Mouse (Mus musculus): ENCODE measurements around the gene Frk. TPM values are rescaled to one million over a fixed set of nuclear protein-coding genes. Genes with fewer than 3 reads are reported as not detected.
"Not testable (repeated sequence)": the region's sequence is repeated elsewhere in the genome, so short reads cannot be mapped to it uniquely, and the experiment has no call there.

Frk gene
- 0.13 and 0.46 TPM in 2 replicates for polyA plus RNA-seq (2014; fragmentation: Nextera tagmentation; extraction: Ambion mirVana)

- Histone ChIP-seq H3K27ac (replicated peaks; ENCODE audit: low read depth, low read length) (no peak within 1 kb of the TSS), H3K4me2 (ENCODE audit: low read length) (no peak within 1 kb of the TSS), H3K4me1 (ENCODE audit: control insufficient read depth, insufficient read depth, low read length) (no peaks in the 10 kb centered on the region), H3K9ac (replicated peaks; ENCODE audit: low read length) (no peak within 1 kb of the TSS), H3K4me3 (replicated peaks; ENCODE audit: low read depth, low read length) (no peak within 1 kb of the TSS), H3K9me3 (ENCODE audit: control insufficient read depth, low read length) (no peaks in the 10 kb centered on the region), H3K27me3 (ENCODE audit: control insufficient read depth, insufficient read depth, low read length) (no peaks in the 10 kb centered on the region), H3K36me3 (ENCODE audit: control insufficient read depth, insufficient read depth, low read length) (no peaks in the 10 kb centered on the region)
- ATAC-seq (ENCODE audit: low FRiP score, low TSS enrichment) (no peak), DNase-seq (no peak)
- 42% methylated on average over 11 of the region's 11 CpGs for WGBS
Observed at GRCm38 (mm10) chr10:34483297-34484013, at the start of gene Frk. Gene Frk (plus strand): TSS chr10:34483399.

- not testable (repeated sequence) for DNase-seq; H3K9ac ChIP-seq (replicated peaks; ENCODE audit: low read length); H3K4me1 ChIP-seq (ENCODE audit: control insufficient read depth, insufficient read depth, low read length); ATAC-seq (ENCODE audit: low FRiP score, low TSS enrichment); H3K27ac ChIP-seq (replicated peaks; ENCODE audit: low read depth, low read length); H3K4me2 ChIP-seq (ENCODE audit: low read length); H3K27me3 ChIP-seq (ENCODE audit: control insufficient read depth, insufficient read depth, low read length); H3K9me3 ChIP-seq (ENCODE audit: control insufficient read depth, low read length); H3K36me3 ChIP-seq (ENCODE audit: control insufficient read depth, insufficient read depth, low read length); H3K4me3 ChIP-seq (replicated peaks; ENCODE audit: low read depth, low read length)
- 97% methylated on average over 6 of the region's 14 CpGs for WGBS
Observed at GRCm38 (mm10) chr10:34434191-34434590, 49.0 kb upstream of the Frk start.

- ATAC-seq (ENCODE audit: low FRiP score, low TSS enrichment) = no peak
- 88% methylated on average over 1 of the region's 1 CpGs for WGBS
- H3K4me3 ChIP-seq (replicated peaks; ENCODE audit: low read depth, low read length) = no peak overlapping the region
- no peak overlapping the region for H3K9ac ChIP-seq (replicated peaks; ENCODE audit: low read length)
- no peak overlapping the region for H3K27ac ChIP-seq (replicated peaks; ENCODE audit: low read depth, low read length)
- no peaks in the 10 kb centered on the region for H3K9me3 ChIP-seq (ENCODE audit: control insufficient read depth, low read length)
- H3K27me3 ChIP-seq (ENCODE audit: control insufficient read depth, insufficient read depth, low read length) = no peaks in the 10 kb centered on the region
- H3K36me3 ChIP-seq (ENCODE audit: control insufficient read depth, insufficient read depth, low read length) = no peaks in the 10 kb centered on the region
- no peaks in the 10 kb centered on the region for H3K4me1 ChIP-seq (ENCODE audit: control insufficient read depth, insufficient read depth, low read length)
- DNase-seq = no peak
- no peak overlapping the region for H3K4me2 ChIP-seq (ENCODE audit: low read length)
Observed at GRCm38 (mm10) chr10:34449469-34449868, 33.7 kb upstream of the Frk start.

- no peak overlapping the region for H3K9ac ChIP-seq (replicated peaks; ENCODE audit: low read length)
- no peak overlapping the region for H3K27ac ChIP-seq (replicated peaks; ENCODE audit: low read depth, low read length)
- H3K27me3 ChIP-seq (ENCODE audit: control insufficient read depth, insufficient read depth, low read length) = no peaks in the 10 kb centered on the region
- 59% methylated on average over 4 of the region's 4 CpGs for WGBS
- H3K36me3 ChIP-seq (ENCODE audit: control insufficient read depth, insufficient read depth, low read length) = no peaks in the 10 kb centered on the region
- H3K9me3 ChIP-seq (ENCODE audit: control insufficient read depth, low read length) = no peaks in the 10 kb centered on the region
- H3K4me2 ChIP-seq (ENCODE audit: low read length) = no peak overlapping the region
- DNase-seq (peak; percentile 24), ATAC-seq (ENCODE audit: low FRiP score, low TSS enrichment) (no peak)
- H3K4me3 ChIP-seq (replicated peaks; ENCODE audit: low read depth, low read length) = no peak overlapping the region
- no peaks in the 10 kb centered on the region for H3K4me1 ChIP-seq (ENCODE audit: control insufficient read depth, insufficient read depth, low read length)
Observed at GRCm38 (mm10) chr10:34461451-34461850, 21.7 kb upstream of the Frk start.

GRCm38 (mm10) chr10:34464321-34464720 is 18.9 kb upstream of the Frk start:
- WGBS = 94% methylated on average over 4 of the region's 4 CpGs
- H3K9ac ChIP-seq (replicated peaks; ENCODE audit: low read length) = no peak overlapping the region
- no peaks in the 10 kb centered on the region for H3K4me1 ChIP-seq (ENCODE audit: control insufficient read depth, insufficient read depth, low read length)
- H3K27ac ChIP-seq (replicated peaks; ENCODE audit: low read depth, low read length) = no peak overlapping the region
- H3K27me3 ChIP-seq (ENCODE audit: control insufficient read depth, insufficient read depth, low read length) = no peaks in the 10 kb centered on the region
- H3K9me3 ChIP-seq (ENCODE audit: control insufficient read depth, low read length) = no peaks in the 10 kb centered on the region
- no peak overlapping the region for H3K4me3 ChIP-seq (replicated peaks; ENCODE audit: low read depth, low read length)
- no peak for ATAC-seq (ENCODE audit: low FRiP score, low TSS enrichment)
- H3K36me3 ChIP-seq (ENCODE audit: control insufficient read depth, insufficient read depth, low read length) = no peaks in the 10 kb centered on the region
- H3K4me2 ChIP-seq (ENCODE audit: low read length) = no peak overlapping the region
- DNase-seq = no peak

GRCm38 (mm10) chr10:34469037-34469436 is 14.2 kb upstream of the Frk start:
- no peak overlapping the region for H3K4me2 ChIP-seq (ENCODE audit: low read length)
- 35% methylated on average over 2 of the region's 2 CpGs for WGBS
- H3K27ac ChIP-seq (replicated peaks; ENCODE audit: low read depth, low read length) = no peak overlapping the region
- DNase-seq (no peak), ATAC-seq (ENCODE audit: low FRiP score, low TSS enrichment) (no peak)
- H3K9ac ChIP-seq (replicated peaks; ENCODE audit: low read length) = no peak overlapping the region
- no peaks in the 10 kb centered on the region for H3K36me3 ChIP-seq (ENCODE audit: control insufficient read depth, insufficient read depth, low read length)
- H3K4me1 ChIP-seq (ENCODE audit: control insufficient read depth, insufficient read depth, low read length) = no peaks in the 10 kb centered on the region
- no peaks in the 10 kb centered on the region for H3K9me3 ChIP-seq (ENCODE audit: control insufficient read depth, low read length)
- H3K4me3 ChIP-seq (replicated peaks; ENCODE audit: low read depth, low read length) = no peak overlapping the region
- no peaks in the 10 kb centered on the region for H3K27me3 ChIP-seq (ENCODE audit: control insufficient read depth, insufficient read depth, low read length)

GRCm38 (mm10) chr10:34479942-34480455 is 3.2 kb upstream of the Frk start:
- no peak overlapping the region for H3K9ac ChIP-seq (replicated peaks; ENCODE audit: low read length)
- no peak overlapping the region for H3K27ac ChIP-seq (replicated peaks; ENCODE audit: low read depth, low read length)
- no peak overlapping the region for H3K4me3 ChIP-seq (replicated peaks; ENCODE audit: low read depth, low read length)
- no peaks in the 10 kb centered on the region for H3K9me3 ChIP-seq (ENCODE audit: control insufficient read depth, low read length)
- WGBS = 89% methylated on average over 4 of the region's 4 CpGs
- no peak overlapping the region for H3K4me2 ChIP-seq (ENCODE audit: low read length)
- DNase-seq (no peak), ATAC-seq (ENCODE audit: low FRiP score, low TSS enrichment) (no peak)
- H3K36me3 ChIP-seq (ENCODE audit: control insufficient read depth, insufficient read depth, low read length) = no peaks in the 10 kb centered on the region
- H3K4me1 ChIP-seq (ENCODE audit: control insufficient read depth, insufficient read depth, low read length) = no peaks in the 10 kb centered on the region
- no peaks in the 10 kb centered on the region for H3K27me3 ChIP-seq (ENCODE audit: control insufficient read depth, insufficient read depth, low read length)

GRCm38 (mm10) chr10:34484014-34484411 is 814 bp downstream of the Frk start:
- Histone ChIP-seq H3K4me3 (replicated peaks; ENCODE audit: low read depth, low read length) (no peak overlapping the region), H3K4me1 (ENCODE audit: control insufficient read depth, insufficient read depth, low read length) (no peaks in the 10 kb centered on the region), H3K27ac (replicated peaks; ENCODE audit: low read depth, low read length) (no peak overlapping the region), H3K27me3 (ENCODE audit: control insufficient read depth, insufficient read depth, low read length) (no peaks in the 10 kb centered on the region), H3K36me3 (ENCODE audit: control insufficient read depth, insufficient read depth, low read length) (no peaks in the 10 kb centered on the region), H3K9me3 (ENCODE audit: control insufficient read depth, low read length) (no peaks in the 10 kb centered on the region), H3K4me2 (ENCODE audit: low read length) (no peak overlapping the region), H3K9ac (replicated peaks; ENCODE audit: low read length) (no peak overlapping the region)
- 86% methylated on average over 14 of the region's 14 CpGs for WGBS
- DNase-seq (no peak), ATAC-seq (ENCODE audit: low FRiP score, low TSS enrichment) (no peak)

GRCm38 (mm10) chr10:34485079-34485478 is 1.9 kb downstream of the Frk start:
- Histone ChIP-seq H3K4me3 (replicated peaks; ENCODE audit: low read depth, low read length) (no peak overlapping the region), H3K4me1 (ENCODE audit: control insufficient read depth, insufficient read depth, low read length) (no peaks in the 10 kb centered on the region), H3K36me3 (ENCODE audit: control insufficient read depth, insufficient read depth, low read length) (no peaks in the 10 kb centered on the region), H3K9ac (replicated peaks; ENCODE audit: low read length) (no peak overlapping the region), H3K27me3 (ENCODE audit: control insufficient read depth, insufficient read depth, low read length) (no peaks in the 10 kb centered on the region), H3K4me2 (ENCODE audit: low read length) (no peak overlapping the region), H3K9me3 (ENCODE audit: control insufficient read depth, low read length) (no peaks in the 10 kb centered on the region), H3K27ac (replicated peaks; ENCODE audit: low read depth, low read length) (no peak overlapping the region)
- WGBS = 69% methylated on average over 4 of the region's 4 CpGs
- ATAC-seq (ENCODE audit: low FRiP score, low TSS enrichment) (no peak), DNase-seq (no peak)

Data from midbrain, embryonic 14.5 days (tissue).